Mouse (Mus musculus): ENCODE measurements at regions not wholly inside any gene's neighbourhood (a gene's known extent, or its start where the extent isn't known, plus 50 kb on each side); places are given as distances from the start of the nearest gene placed in this dataset.

GRCm38 (mm10) chr14:31899906-31900305 lies 69.5 kb upstream of the Ankrd28 start:
- TF ChIP-seq CTCF (IDR thresholded peaks at IDR 0.05; ENCODE audit: control insufficient read depth, insufficient read depth, low read length) (no peak), POLR2A (IDR thresholded peaks at IDR 0.05; ENCODE audit: borderline replicate concordance, control insufficient read depth, low read depth, low read length) (no peak)
